Mouse (Mus musculus) layer of hippocampus, adult 8-10 months (tissue): ENCODE measurements around the gene Slc43a2. TPM values are rescaled to one million over a fixed set of nuclear protein-coding genes. Genes with fewer than 3 reads are reported as not detected.
A peak's percentile ranks its signal among the peaks of the same experiment; 100 is the strongest.

Experiments used
- DNase-seq, 2 experiments: peaks; one replicate each; pipeline ENCODE4 v3.0.0; 2022; ENCODE audit warnings: low spot score in 2 of 2
- total RNA-seq, 4 experiments: library from RNA; stranded (reverse); gene quantifications; 2 replicates each; pipeline ENCODE4 v1.2.4; 2022

The Slc43a2 gene
- total RNA-seq, 4 experiments from 2014 or later: 42.6 to 55.5 (median 52.7) TPM

- DNase-seq: no peak
Observed at GRCm38 (mm10) chr11:75571126-75571990, 39.9 kb downstream of the Slc43a2 start.

- peak in 1 of 2 experiments; percentile 43 for DNase-seq
Observed at GRCm38 (mm10) chr11:75572301-75572791, 40.9 kb downstream of the Slc43a2 start.

DNA sequence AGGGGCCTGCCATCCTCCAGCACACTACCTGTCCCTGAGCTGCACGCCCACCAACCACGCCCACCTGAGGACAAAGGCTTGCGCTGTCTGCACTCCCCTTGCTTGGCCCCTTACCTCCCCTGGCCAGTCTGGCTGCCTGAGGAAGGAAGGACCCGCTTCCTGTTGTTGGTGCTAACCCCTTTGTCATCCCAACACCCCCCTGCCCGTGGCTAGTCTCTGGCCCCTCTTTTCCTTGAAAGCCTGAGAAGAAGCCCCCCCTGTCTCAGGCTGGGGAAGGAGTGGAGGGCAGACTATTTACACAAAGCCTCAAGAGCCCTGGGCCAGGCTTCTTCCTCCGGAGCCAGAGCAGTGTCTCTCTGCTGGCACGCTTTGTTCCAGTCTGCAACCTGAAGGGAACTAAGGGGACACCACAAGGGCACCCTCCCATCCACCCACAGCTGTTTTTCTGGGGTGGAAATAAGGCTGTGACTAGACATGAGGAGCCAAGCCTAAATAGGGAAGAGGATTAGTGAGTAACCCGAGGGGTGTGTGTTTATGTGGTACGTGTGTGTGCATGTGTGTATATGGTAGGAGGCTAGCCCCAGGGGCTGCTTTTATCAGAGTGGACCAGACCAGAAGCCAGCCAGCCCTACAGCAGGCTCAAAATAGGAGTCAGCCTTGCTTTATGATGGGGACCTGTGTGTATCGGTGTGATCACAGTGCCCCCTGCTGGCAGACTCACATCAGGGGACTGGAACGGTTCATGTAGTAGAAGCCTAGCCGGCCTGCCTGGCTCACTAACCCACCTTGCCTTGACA is 41.6 kb downstream of the Slc43a2 start:
- peak; percentile 89 to 95 for DNase-seq

- DNase-seq: no peak
Observed at GRCm38 (mm10) chr11:75574378-75575123, 43.1 kb downstream of the Slc43a2 start.

GRCm38 (mm10) chr11:75575560-75576123 is 44.1 kb downstream of the Slc43a2 start:
- no peak for DNase-seq

DNA sequence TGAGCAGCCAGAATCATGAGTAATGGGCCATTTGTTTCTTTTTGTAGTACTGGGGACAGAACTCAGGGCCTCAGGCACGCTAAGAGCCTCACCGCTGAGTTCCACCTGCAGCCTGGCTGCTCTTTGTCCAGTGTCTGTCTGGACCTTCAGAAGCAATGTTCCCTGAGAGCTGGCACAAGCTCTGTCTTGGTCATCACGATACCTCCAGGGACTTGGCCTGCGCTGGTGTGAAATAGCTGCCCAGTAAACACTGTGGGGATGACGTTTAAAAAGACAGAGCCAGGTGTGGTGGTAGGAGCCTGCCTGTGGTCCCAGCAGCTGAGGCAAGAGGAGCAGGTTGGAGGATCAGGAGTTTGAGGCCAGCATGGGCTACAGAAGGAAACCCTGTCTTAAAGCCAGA is 47.1 kb downstream of the Slc43a2 start:
- DNase-seq: no peak

DNA sequence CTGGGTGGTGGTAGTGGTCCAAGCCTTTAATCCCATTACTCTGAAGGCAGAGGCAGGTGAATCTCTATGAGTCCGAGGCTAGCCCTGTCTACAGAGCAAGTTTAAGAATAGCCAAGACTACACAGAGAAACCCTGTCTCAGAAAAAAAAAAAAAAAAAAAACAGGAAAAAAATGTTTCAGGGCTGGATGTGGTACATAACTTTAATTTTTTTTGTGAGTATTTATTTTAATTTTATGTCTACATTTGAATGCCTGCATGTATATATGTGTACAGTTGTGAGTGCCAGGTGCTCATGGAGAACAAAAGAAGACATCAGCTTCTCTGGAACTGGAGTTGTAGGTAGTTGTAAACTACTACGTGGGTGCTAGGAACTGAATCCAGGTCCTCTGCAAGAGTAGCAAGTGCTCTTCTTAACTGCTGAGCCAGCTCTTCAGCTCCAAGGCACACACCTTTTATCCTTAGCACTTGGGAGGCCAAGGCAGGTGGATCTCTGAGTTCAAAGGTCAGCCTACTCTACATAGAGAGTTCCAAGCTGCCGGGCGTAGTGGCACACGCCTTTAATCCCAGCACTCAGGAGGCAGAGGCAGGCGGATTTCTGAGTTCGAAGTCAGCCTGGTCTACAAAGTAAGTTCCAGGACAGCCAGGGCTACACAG is 50.1 kb downstream of the Slc43a2 start:
- DNase-seq: no peak

- DNase-seq: no peak
Observed at GRCm38 (mm10) chr11:75583521-75583920, 52.0 kb downstream of the Slc43a2 start.

GRCm38 (mm10) chr11:75585061-75585460 is 53.6 kb downstream of the Slc43a2 start:
- DNase-seq: no peak

- DNase-seq: no peak
Observed at GRCm38 (mm10) chr11:75585978-75586377, 54.5 kb downstream of the Slc43a2 start.

- DNase-seq: no peak
Observed at GRCm38 (mm10) chr11:75586963-75587362, 55.5 kb downstream of the Slc43a2 start.

- peak; percentile 92 to 94 for DNase-seq
Observed at GRCm38 (mm10) chr11:75587493-75588284, 56.2 kb downstream of the Slc43a2 start, which contains the start of gene Pitpna. TSS of gene Pitpna (plus strand) at chr11:75588097.

DNA sequence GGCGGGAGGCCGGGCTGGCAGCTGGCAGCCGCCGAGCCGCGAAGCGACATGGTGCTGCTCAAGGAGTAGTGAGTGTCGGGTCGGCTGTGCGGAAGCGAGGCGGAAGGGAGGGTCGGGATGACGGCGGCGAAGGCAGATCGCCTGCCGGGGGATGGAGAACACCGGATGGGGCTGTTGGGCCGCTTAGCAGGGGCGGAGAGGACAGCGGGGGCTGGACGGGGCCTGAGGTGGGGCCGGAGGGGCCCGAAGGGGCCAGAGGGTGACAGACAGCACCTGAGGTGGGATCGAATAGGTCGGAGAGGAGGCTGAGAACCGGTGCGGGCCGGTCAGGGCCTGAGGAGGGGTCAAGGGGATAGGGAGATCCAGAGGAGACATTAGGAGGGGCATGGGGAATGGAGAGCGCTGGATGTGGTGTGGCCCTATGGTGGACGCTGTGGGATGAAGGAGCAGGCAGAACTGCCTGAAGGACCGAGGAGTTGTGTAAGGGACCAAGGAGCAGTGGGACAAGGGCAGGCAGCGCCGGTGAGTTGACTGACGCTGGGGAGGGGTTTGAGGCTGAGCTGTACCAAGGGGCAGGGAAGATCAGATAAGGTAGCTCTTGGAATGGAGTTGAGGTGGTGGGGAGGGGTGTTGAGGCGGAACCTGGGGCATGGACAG is 56.9 kb downstream of the Slc43a2 start:
- no peak for DNase-seq

DNA sequence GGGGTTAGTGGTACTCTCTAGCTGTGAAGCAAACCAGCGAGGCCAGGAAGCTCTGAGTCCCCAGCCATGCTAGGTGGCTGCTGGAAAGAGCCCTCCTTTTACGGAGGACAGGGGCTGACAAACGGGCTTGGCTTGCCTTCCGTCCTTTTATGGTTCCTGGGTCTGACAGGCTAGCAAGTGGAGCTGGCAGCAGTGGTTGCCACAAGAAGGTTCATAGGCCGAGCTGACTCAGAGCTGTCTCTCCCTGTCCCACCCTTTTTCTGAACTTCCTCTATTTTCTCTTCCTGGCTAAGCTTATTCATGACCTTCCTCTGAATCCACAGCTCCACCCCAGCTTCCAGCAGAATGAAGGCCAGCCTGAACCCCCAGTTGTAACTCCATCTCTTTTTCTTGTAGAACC is 61.1 kb downstream of the Slc43a2 start:
- DNase-seq: no peak

DNA sequence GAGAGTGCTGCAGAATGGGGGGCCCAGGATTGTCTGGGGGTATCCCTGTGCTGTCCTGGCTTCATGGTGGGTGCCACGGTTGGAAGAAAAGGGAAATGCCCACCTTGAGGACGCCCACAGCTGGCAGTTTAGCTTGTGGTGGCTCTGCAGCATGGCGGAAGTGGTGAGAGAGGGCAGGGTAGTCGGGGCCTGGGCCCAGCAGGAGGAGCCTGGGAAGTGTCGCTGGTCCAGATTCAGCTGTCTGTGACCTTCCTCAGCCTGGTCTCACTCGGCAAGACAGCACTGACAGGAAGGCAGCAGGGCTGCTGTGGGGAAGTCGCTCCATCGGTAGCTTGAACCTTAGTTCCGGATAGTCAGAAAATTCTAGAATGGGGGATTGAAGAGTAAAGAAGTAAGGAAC is 62.9 kb downstream of the Slc43a2 start:
- no peak for DNase-seq

- no peak for DNase-seq
Observed at GRCm38 (mm10) chr11:75595404-75595803, 63.9 kb downstream of the Slc43a2 start.

DNA sequence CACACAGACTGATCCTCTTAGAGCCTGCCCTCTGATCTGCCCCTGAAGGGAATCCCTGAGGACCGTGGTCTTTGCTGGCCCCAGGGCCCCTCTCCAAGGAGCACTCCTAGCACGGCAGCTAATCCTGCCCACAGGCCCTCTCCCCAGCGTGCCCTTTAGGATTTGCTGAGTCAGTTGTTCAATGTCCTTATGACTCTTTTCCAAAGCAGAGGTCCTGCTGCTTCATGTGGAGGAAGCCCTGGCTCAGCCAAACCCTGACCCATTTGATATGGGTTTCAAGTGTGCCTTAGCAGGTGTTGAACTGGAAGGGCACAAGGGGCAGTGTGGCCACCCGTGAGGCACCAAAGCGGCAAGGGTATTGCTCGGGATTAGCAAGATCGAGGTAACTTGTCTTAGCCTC is 64.3 kb downstream of the Slc43a2 start:
- no peak for DNase-seq

DNA sequence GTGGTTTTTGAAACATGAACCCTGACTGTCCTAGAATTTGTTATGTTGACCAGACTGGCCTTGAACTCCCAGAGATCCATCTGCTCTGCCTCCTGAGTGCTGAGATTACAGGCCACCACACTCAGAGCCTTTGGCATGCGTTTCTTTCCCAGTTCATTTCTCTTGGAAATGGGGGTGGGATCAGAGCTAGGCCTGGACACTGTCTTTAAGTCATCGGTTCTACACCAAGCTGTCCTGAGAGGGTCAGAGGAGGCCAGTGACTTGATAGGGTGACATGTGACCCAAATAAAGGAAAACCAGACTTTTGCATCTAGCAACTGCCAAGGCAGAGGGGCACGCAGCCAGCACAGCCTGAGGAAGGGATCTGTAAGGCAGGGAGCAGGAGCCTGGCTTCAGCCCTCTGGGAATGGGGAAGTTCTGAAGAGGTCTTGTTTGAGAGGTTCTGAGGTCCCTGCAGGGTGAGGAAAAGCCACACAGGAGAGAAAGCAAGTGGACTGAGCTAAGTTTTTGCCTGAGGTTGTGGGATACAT is 65.3 kb downstream of the Slc43a2 start:
- no peak for DNase-seq

- no peak for DNase-seq
Observed at GRCm38 (mm10) chr11:75598004-75598403, 66.5 kb downstream of the Slc43a2 start.
